Mouse (Mus musculus) hematopoietic stem cell, adult 5-6 weeks (primary cell): ENCODE data around the gene Olfr1299. TPM values are rescaled to one million over a fixed set of nuclear protein-coding genes. Genes with fewer than 3 reads are reported as not detected.

Source experiments
- ATAC-seq, 2 experiments: fragments of 125-278 bp in 1 of 2; replicated peaks in 1 of 2; 2 replicates each; pipeline ENCODE4 v1.8.0; 2016 to 2017; ENCODE audit warnings: inconsistent platforms in 2 of 2, mild to moderate bottlenecking in 2 of 2, moderate number of reproducible peaks in 2 of 2, low read depth in 1 of 2, moderate TSS enrichment in 1 of 2; ENCODE audit not compliant: low FRiP score in 2 of 2, poor library complexity in 2 of 2, severe bottlenecking in 2 of 2, insufficient read depth in 1 of 2, low TSS enrichment in 1 of 2
- total RNA-seq: library from RNA; stranded (forward); fragments of 172-1452, 232-1000 nt; gene quantifications from 2 replicates; pipeline ENCODE4 v1.2.3, GENCODE M21; 2017

The Olfr1299 gene
- total RNA-seq = not detected in 2 replicates

GRCm38 (mm10) chr2:111661119-111661518, at the start of gene Olfr1299:
Gene Olfr1299, plus strand, starts transcription at chr2:111661419.
- ATAC-seq = no peak

GRCm38 (mm10) chr2:111626397-111626796, 34.8 kb upstream of the Olfr1299 start, which contains the start of gene Olfr1297:
Gene Olfr1297, minus strand, starts transcription at chr2:111626497.
- no peak for ATAC-seq

GRCm38 (mm10) chr2:111649101-111649500, 12.1 kb upstream of the Olfr1299 start, which contains the start of gene Olfr1298:
Gene Olfr1298, minus strand, starts transcription at chr2:111649201.
- no peak for ATAC-seq

Other genes with a start within 250 kb of the Olfr1299 start
- gene Olfr1286, start 238.3 kb upstream of the Olfr1299 start, total RNA-seq = not detected in 2 replicates
- not detected in 2 replicates for gene Olfr1287, start 212.3 kb upstream of the Olfr1299 start, total RNA-seq
- not detected in 2 replicates for gene Olfr1288, start 187.3 kb upstream of the Olfr1299 start, total RNA-seq
- gene Olfr1289, start 180.6 kb upstream of the Olfr1299 start, total RNA-seq = not detected in 2 replicates
- gene Olfr1290, start 167.6 kb upstream of the Olfr1299 start, total RNA-seq = not detected in 2 replicates
- not detected in 2 replicates for gene Olfr1291-ps1, start 164.2 kb upstream of the Olfr1299 start, total RNA-seq
- gene Olfr1293-ps, start 136.2 kb upstream of the Olfr1299 start, total RNA-seq = not detected in 2 replicates
- not detected in 2 replicates for gene Olfr1294, start 121.1 kb upstream of the Olfr1299 start, total RNA-seq
- not detected in 2 replicates for gene Olfr1295, start 91.7 kb upstream of the Olfr1299 start, total RNA-seq
- not detected in 2 replicates for gene Olfr1297, start 34.9 kb upstream of the Olfr1299 start, total RNA-seq
- not detected in 2 replicates for gene Olfr1298, start 12.2 kb upstream of the Olfr1299 start, total RNA-seq
- not detected in 2 replicates for gene Olfr1301, start 89.6 kb downstream of the Olfr1299 start, total RNA-seq
- not detected in 2 replicates for gene Olfr1302, start 116.0 kb downstream of the Olfr1299 start, total RNA-seq
- gene Olfr1303, start 158.9 kb downstream of the Olfr1299 start, total RNA-seq = not detected in 2 replicates
- gene Olfr1305, start 215.7 kb downstream of the Olfr1299 start, total RNA-seq = not detected in 2 replicates